Mouse (Mus musculus) midbrain, embryonic 12.5 days (tissue): ENCODE results near the gene Ifi211. TPM values are rescaled to one million over a fixed set of nuclear protein-coding genes. Genes with fewer than 3 reads are reported as not detected.
"Not testable (repeated sequence)": the region's sequence is repeated elsewhere in the genome, so short reads cannot be mapped to it uniquely, and the experiment has no call there.

Experiments used
- ATAC-seq: fragments of 200-750 bp; cut with Nextera tagmentation; 2 replicates; pipeline ENCODE4 v1.8.0; 2017; ENCODE audit warnings: low read depth, moderate TSS enrichment, moderate library complexity; ENCODE audit not compliant: low FRiP score
- H3K27ac ChIP-seq: fragments of 300-500 bp; sonication (generic); replicated peaks from 2 replicates; pipeline ENCODE4 v1.5.1; 2016; ENCODE audit warnings: mild to moderate bottlenecking
- H3K27me3 ChIP-seq: fragments of 300-500 bp; sonication (generic); 2 replicates; pipeline ENCODE4 v1.6.1; 2016; ENCODE audit warnings: mild to moderate bottlenecking
- H3K36me3 ChIP-seq: fragments of 300-500 bp; sonication (generic); 2 replicates; pipeline ENCODE4 v1.6.1; 2016
- H3K4me1 ChIP-seq: fragments of 300-500 bp; sonication (generic); 2 replicates; pipeline ENCODE4 v1.6.1; 2016
- H3K4me2 ChIP-seq: fragments of 300-500 bp; sonication (generic); replicated peaks from 2 replicates; pipeline ENCODE4 v1.6.1; 2016; ENCODE audit warnings: mild to moderate bottlenecking, moderate library complexity
- H3K4me3 ChIP-seq: fragments of 300-500 bp; sonication (generic); 2 replicates; pipeline ENCODE4 v1.5.1; 2016; ENCODE audit warnings: mild to moderate bottlenecking
- H3K9ac ChIP-seq: fragments of 300-500 bp; sonication (generic); replicated peaks from 2 replicates; pipeline ENCODE4 v1.6.1; 2016; ENCODE audit warnings: mild to moderate bottlenecking, moderate library complexity
- H3K9me3 ChIP-seq: fragments of 300-500 bp; sonication (generic); 2 replicates; pipeline ENCODE4 v1.6.1; 2016; ENCODE audit warnings: mild to moderate bottlenecking
- whole genome bisulfite sequencing: fragments of 180-500 bp; shearing (Covaris S2); methylation state at CpG from one replicate; pipeline ENCODE4 v1.1.7; 2016; 5-methylcytosine and 5-hydroxymethylcytosine counted together
- polyA plus RNA-seq: library from polyadenylated mRNA; unstranded; fragments of >200 nt; fragmentation: Nextera tagmentation; extraction: Ambion mirVana; gene quantifications from 2 replicates; pipeline ENCODE4 v1.2.1, GENCODE M21; 2016

Gene Ifi211
- polyA plus RNA-seq, 1 experiment from 2014 or later = 0.47 TPM

DNA sequence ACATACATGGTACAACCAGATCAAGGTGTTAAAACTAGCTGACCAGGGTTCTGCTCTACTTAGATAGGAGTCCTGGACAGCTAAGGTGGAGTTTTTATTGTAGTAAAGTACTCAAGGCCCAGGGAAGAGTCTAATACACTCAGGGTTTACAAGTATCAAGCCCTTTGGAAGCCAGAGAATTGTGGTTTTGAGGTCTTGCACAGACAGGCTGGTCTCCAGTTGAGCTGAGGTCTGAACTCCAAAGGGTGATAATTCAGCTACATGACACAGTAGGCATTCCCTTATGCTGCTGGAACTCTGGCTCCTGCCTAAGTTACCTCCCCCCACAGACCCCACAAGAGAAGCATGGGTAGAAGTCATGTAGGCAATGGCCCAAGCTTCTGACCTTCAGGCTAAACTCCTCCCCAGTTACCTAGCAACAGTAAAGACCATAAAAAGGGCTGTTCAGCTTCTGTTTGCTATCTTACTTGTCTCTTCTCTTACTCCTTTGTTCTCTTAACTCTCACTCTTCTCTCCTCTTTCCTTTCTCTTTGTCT is 478 bp upstream of the Ifi211 start:
- not testable (repeated sequence) for H3K9ac ChIP-seq, ATAC-seq, H3K4me1 ChIP-seq, H3K9me3 ChIP-seq, H3K36me3 ChIP-seq, H3K4me3 ChIP-seq, H3K27me3 ChIP-seq, H3K4me2 ChIP-seq, H3K27ac ChIP-seq

DNA sequence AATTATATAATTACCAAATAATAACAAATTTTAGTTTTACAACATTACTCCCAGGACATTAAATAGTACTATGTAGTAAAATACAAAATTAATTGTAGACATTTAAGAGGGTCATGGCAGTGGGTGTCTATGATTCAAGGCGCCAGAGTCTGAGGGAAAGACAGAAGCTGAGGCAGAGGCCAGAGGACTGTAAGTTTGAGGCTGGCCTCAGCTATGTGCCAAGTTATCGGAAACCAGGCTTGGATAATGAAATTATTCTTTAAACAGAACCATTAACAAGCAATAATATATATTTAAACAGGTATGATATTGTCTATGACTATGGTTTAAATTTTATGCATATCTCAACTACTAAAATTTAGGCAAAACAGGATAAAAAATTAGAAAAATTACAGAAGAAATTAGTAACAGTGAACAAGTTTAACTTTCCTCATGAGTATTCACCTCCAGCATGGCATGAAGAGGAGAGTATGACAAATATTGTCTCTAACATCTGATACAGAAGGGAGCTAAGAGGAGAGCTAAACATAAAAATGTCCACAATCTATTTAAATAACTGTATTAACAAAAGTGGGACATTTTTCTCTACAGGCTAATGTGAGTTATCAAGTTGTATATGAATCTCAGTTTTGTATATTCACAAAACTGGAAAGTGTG is 910 bp downstream of the Ifi211 start:
- 90% methylated on average over 2 of the region's 2 CpGs for WGBS
- no peak for ATAC-seq

DNA sequence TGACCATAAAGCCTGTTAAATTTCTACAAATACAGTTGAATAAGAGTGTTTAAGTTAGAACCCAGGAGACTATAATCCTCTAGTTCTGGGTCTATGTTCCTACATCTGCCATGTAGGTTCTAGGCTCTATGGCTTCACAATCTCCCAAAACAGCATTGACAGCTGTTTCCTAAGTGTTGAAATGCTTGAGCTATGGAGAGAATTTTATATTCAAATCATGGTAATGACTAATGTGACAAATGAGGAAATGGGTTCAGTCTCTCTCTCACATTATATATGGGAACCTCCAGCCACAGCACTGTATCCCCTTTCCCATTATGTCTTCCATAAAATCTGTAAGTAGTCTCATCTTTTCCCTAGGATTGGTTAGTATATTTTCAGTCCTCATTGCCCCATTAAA is 4.5 kb downstream of the Ifi211 start:
- H3K4me3 ChIP-seq, H3K36me3 ChIP-seq, H3K4me2 ChIP-seq, H3K27me3 ChIP-seq, H3K9me3 ChIP-seq, H3K4me1 ChIP-seq, H3K27ac ChIP-seq, ATAC-seq, H3K9ac ChIP-seq: not testable (repeated sequence)

More for the DNA sequence above, 910 bp downstream of the Ifi211 start:
- H3K27ac ChIP-seq = no peak overlapping the region
- H3K4me2 ChIP-seq = no peak overlapping the region
- no peaks in the 10 kb centered on the region for H3K27me3 ChIP-seq
- no peak overlapping the region for H3K4me3 ChIP-seq
- no peak overlapping the region for H3K9ac ChIP-seq
- no peaks in the 10 kb centered on the region for H3K36me3 ChIP-seq
- no peaks in the 10 kb centered on the region for H3K9me3 ChIP-seq
- no peaks in the 10 kb centered on the region for H3K4me1 ChIP-seq

DNA sequence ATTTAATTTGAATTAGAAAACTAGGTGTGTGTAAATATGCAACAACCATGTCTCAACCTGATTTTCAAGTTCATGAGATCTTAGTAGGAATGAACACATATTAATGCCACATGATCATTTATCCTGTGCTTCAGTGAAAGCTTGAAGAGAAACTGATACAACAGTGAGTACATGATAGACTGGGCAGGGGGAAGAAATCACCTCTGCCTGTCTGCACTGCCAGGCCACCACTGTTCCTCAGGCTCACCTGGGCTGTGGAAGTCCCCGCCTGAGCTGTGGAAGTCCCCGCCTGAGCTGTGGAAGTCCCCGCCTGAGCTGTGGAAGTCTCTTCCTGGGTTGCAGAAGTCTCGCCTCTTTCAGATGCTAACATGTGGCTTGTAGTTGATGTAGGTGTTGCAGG is 7.0 kb downstream of the Ifi211 start:
- not testable (repeated sequence) for H3K27ac ChIP-seq, H3K4me2 ChIP-seq, H3K4me3 ChIP-seq, H3K27me3 ChIP-seq, H3K9ac ChIP-seq, H3K4me1 ChIP-seq, ATAC-seq, H3K9me3 ChIP-seq, H3K36me3 ChIP-seq
- WGBS = 96% methylated on average over 3 of the region's 4 CpGs

DNA sequence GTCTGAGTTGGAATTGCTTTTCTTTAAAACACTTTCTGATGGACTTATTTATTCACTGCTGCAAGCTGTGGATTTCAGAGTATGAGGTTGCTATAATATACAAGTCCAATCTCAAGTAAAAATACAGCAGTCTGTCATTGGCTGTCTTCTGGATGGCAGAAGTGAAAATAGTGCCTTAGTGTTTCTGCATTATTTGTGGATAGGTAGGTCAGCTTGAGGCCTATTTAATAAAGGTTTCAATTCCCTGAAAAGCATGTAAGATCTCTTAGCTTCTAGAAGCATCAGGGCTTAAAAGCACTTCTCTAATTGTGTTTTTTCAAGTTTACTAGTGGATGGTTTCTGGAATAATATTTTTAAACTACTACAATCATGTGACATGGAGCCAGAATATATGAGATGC is 23.1 kb downstream of the Ifi211 start:
- not testable (repeated sequence) for H3K4me3 ChIP-seq, H3K4me1 ChIP-seq, ATAC-seq, H3K27me3 ChIP-seq, H3K4me2 ChIP-seq, H3K9ac ChIP-seq, H3K27ac ChIP-seq, H3K36me3 ChIP-seq, H3K9me3 ChIP-seq

DNA sequence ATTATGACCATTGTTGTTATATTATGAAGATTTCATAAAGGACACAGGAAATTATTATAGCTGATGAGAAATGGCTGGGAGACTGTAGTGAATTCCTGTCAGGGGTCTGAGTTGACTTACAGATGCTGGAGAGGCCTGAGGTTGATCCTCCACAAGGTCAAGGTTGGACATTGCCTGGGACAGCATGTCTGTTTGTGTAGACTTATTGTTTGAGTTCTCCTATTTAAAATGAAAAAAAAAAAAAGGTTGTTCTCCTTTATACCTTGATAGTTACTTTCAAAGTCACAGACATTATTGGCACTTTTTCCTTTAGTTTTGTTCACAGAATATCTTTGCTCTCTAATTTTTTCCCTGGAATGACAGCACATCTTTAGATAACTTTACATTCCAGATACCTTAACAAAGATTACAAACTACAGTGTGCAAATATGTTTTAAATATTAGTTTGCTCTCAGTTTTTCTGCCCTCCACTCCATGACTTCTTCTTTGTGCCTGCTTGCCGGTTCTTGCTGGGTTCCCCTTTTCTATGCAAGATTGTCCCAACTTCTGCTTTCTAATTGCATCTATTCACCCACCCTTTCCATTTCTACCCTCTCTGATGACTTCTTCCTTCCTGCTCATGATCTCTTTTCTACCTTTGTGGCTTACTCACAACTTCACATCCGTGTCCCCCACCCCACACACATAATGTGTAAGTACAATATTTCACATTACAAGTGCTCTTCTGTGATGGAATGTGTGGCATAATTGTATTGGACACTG is 25.6 kb downstream of the Ifi211 start:
- not testable (repeated sequence) for H3K9ac ChIP-seq, H3K27me3 ChIP-seq, H3K4me3 ChIP-seq, H3K4me2 ChIP-seq, H3K9me3 ChIP-seq, H3K36me3 ChIP-seq, H3K27ac ChIP-seq, H3K4me1 ChIP-seq, ATAC-seq
- 100% methylated on average over 1 of the region's 2 CpGs for WGBS

DNA sequence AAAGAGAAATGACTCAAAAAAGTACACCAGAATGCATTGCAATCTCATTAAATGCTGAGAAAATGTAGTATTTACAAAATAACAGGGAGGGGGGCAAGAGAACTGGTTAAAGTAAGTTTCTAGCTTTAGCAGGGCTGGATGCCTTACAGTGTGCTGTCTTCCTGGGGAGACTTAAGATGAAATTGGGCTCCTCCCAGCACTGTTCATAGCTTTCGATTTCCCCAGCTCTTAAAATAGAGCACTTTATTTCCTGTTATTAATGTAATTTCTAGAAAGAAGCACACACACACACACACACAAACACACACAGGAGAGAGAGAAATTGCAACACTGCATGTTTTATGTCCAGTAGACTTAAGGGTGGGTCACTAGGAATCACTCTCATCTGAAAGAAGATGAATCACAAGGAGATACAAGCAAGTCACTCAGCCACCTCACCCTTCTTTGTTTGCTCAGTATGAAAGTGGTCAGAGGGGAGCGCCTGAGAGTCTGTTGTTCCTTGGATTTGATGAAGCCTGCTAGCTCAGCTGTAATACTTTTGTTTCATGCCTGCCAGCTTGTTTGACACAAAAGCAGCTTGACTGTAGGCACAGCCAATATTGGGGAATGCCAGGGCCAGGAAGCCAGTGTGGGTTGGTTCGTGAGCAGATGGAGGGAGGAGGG is 32.7 kb downstream of the Ifi211 start:
- not testable (repeated sequence) for H3K27ac ChIP-seq, H3K4me2 ChIP-seq, H3K4me1 ChIP-seq, H3K27me3 ChIP-seq, ATAC-seq, H3K9me3 ChIP-seq, H3K36me3 ChIP-seq, H3K4me3 ChIP-seq, H3K9ac ChIP-seq
- 68% methylated on average over 3 of the region's 3 CpGs for WGBS

DNA sequence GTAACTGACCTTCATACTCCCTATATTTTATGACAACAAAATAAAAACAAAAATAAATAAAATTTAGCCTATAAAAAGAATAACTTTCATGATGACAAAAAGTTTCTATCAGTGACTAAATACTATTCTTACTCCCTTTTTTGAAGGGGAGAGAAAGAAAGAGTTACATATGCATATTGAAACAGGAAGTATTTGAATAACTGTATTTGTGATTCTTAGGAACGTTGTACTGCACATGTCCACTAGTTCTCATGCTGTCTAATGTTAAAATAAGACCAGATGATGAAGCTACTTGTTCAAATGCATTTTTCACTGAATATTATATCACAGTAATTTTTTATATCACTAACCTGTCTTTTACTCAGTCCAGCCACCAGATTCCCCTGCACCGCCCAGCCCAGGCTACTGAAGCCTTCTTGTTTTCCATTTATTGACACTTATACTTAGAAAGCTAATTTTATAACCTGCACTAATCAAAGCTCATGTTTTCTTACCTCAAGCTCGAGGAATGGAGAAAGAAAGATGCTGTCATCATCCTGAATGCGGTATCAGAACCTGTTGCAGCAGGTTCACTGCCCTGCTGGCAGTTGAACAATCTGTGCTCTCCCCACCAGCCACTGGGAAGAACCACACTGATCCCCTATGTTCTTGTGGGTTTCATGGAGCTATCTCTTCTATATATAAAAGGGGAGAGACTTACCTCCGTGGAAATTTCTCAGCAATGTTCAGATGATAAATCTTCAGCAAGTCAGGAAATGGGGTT is 33.4 kb downstream of the Ifi211 start:
- H3K36me3 ChIP-seq, H3K27me3 ChIP-seq: not testable (repeated sequence)
- 81% methylated on average over 5 of the region's 5 CpGs for WGBS

DNA sequence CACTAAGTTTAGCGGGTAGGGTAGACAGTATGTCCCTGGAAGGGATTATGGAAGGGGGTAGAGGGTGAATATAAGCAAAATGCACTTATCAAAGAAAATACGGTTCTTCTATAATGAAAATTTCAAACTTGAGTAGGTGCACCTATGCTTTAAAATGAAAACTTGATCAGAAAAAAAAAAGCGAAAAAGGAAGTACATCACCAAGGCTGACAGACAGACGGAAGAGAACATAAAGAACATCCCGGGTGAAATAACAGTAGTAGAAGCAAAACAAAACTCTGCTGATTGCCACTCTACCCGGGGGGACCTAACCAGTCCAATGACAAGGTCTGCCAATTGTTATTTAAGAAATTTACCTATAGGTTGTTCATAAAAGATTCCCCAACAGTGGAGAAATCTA is 34.6 kb downstream of the Ifi211 start:
- 90% methylated on average over 6 of the region's 6 CpGs for WGBS
- not testable (repeated sequence) for H3K27me3 ChIP-seq, H3K4me1 ChIP-seq, H3K4me3 ChIP-seq, H3K9me3 ChIP-seq, ATAC-seq, H3K36me3 ChIP-seq, H3K4me2 ChIP-seq, H3K9ac ChIP-seq, H3K27ac ChIP-seq

More for the DNA sequence above, 33.4 kb downstream of the Ifi211 start:
- not testable (repeated sequence) for H3K27ac ChIP-seq, H3K4me1 ChIP-seq, H3K9me3 ChIP-seq, H3K9ac ChIP-seq, ATAC-seq, H3K4me3 ChIP-seq, H3K4me2 ChIP-seq

DNA sequence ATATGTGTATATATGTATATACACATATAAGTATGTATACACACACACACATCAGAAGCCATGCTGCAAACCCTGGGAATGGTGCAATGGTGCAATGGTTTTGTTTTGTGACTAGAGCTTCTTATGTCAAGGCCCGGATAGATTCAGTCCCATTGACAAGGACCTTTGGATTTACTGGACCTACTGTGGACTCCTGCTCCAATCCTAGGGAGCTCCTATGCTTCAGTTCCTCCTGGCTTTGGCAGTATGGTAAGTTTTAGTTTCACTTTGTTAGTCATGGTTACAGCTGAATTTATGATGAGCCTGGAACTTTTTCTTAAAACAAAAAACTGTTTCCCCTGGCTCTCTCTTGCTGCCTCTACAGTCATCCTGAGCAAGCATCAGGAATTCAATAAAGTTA is 35.7 kb downstream of the Ifi211 start:
- not testable (repeated sequence) for H3K4me1 ChIP-seq, H3K9ac ChIP-seq, H3K36me3 ChIP-seq, H3K27ac ChIP-seq, H3K4me3 ChIP-seq, H3K4me2 ChIP-seq, H3K9me3 ChIP-seq, ATAC-seq, H3K27me3 ChIP-seq
- WGBS = 84% methylated on average over 1 of the region's 1 CpGs

DNA sequence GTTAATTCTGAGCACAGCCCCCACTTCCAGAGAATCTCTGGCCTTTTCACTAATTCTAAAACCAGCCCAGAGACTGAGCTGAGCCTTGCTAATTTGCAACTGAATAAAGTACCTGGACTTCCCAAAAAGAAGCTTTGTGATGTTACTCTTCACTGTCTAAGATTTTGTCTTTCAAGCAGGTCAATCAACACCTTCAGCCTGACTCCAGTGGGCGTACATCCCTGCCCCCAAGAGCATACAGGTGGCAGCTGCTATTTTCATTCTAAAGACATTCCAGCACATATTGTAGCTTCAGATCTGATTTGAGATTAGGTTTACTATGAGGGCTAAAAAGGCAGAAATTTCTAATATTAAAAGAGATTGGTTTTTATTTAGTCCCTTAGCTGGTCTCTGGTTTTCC is 44.3 kb downstream of the Ifi211 start:
- ATAC-seq, H3K4me2 ChIP-seq, H3K36me3 ChIP-seq, H3K9me3 ChIP-seq, H3K27ac ChIP-seq, H3K9ac ChIP-seq, H3K4me3 ChIP-seq, H3K27me3 ChIP-seq, H3K4me1 ChIP-seq: not testable (repeated sequence)
- WGBS = 76% methylated on average over 1 of the region's 1 CpGs

DNA sequence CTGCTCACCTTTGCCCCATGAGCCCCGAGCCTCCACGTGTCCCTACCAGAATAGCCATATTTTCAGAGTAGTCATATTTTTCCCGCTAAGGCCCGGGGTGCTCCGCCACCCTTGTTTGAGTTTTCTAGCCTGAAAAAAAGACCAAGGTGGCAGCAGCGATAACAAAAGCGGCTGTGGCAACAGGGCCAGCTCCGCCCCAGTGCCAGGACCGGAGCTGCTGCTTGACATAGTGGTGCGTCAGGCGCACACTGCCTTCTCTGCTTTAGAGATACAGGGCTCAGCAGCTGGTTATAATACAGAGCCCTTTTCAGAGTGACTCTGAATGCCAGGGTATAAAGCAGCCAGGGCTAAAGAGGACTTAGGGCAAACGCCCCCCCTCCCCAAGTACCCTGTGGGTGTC is 46.3 kb downstream of the Ifi211 start:
- Histone ChIP-seq H3K27ac (no peak overlapping the region), H3K27me3 (no peaks in the 10 kb centered on the region), H3K9me3 (no peaks in the 10 kb centered on the region), H3K4me2 (no peak overlapping the region), H3K4me1 (no peaks in the 10 kb centered on the region), H3K4me3 (no peak overlapping the region), H3K9ac (no peak overlapping the region), H3K36me3 (no peaks in the 10 kb centered on the region)
- 88% methylated on average over 12 of the region's 12 CpGs for WGBS
- ATAC-seq = no peak
